Mouse (Mus musculus): Measurements from ENCODE around the gene Tnrc18. TPM values are rescaled to one million over a fixed set of nuclear protein-coding genes. Genes with fewer than 3 reads are reported as not detected.

Tnrc18 gene
- total and polyA plus RNA-seq, 2 experiments from 2014 or later, result 19.9 to 137 TPM

DNA sequence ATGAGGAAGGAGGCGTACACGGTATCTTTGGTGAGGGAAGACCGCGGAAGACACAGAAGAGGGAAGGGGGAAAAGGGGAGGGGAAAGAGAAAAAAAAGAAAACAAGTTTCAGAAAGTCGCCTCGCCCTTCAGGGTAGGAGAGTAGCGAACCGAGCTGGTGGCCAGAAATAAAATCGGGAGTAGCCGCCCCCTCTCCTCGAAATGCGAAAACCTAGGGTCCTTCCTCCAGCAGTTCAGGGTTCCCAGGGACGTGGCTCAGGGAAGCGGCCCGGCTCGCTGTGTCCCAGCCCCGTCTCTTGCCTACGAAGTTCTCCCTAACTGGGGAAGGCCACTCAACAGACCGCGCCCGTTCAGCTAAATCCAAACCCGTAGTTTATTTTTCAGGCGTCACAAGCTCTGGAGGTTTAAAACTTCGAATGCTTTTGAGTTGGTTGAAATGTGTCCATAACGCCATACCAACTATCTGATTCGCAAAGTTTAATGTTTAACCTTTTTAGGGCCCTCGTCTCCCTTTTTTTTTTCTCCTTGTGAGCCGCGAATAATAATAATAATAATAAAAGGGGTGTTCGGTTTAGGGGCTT, 2.0 kb downstream of the Tnrc18 start:
- no peak for TF ChIP-seq CTCF (IDR thresholded peaks at IDR 0.05; ENCODE audit: low read depth)
- peak overlapping the region; percentile 100 for H3K9ac ChIP-seq (replicated peaks; ENCODE audit: low read length)
- H3K27me3 ChIP-seq (ENCODE audit: insufficient read depth, low read length), result no peaks in the 10 kb centered on the region
- DNase-seq (ENCODE audit: low spot score) (peak; percentile 49), ATAC-seq (no peak)
- peaks cover 23% of the 10 kb centered on the region for H3K4me1 ChIP-seq (ENCODE audit: insufficient read depth, low read length)
- 0% methylated on average over 30 of the region's 30 CpGs for WGBS
- H3K36me3 ChIP-seq (ENCODE audit: insufficient read depth, low read length), result no peaks in the 10 kb centered on the region
- H3K27ac ChIP-seq, result peak overlapping the region; percentile 100
- peak overlapping the region; percentile 91 for H3K4me2 ChIP-seq (ENCODE audit: low read depth, low read length)
- no peaks in the 10 kb centered on the region for H3K9me3 ChIP-seq (ENCODE audit: low read length)
- peak overlapping the region; percentile 98 for H3K4me3 ChIP-seq (ENCODE audit: low read length)

DNA sequence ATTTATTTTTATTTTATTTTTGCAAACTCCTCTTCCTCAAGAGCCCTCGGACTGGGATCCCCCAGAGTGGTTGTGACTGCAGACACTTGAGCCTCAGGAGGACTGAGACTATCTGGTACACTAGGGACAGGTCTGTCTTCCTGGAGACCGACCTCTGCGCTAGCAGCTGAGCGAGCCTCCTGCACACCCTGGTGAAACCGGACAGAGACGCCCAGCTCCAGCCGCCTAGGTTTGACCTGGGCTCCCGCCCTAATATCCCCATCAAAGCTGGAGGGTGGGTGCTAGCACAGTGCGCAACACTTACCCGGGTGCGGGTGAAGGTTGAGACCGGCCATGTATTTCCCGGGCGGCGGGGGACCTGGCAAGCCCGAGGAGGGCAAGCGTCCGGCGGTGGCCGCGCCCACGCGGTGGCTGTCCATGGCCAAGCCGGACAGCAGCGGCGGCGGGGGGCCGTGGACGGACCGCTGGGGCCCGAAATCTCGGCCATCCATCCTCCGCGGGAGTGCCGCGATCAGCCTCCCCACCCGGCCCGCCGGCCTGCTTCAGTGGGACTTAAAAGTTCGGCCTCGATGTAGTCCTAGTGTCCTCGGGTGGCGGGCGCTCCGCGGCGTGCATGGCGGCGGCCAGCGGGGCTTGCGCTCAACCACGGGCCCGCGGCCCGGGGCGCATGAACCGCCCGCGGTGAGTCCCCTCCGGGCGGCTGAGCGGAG, 2.6 kb downstream of the Tnrc18 start:
- WGBS, result 1% methylated on average over 62 of the region's 62 CpGs

DNA sequence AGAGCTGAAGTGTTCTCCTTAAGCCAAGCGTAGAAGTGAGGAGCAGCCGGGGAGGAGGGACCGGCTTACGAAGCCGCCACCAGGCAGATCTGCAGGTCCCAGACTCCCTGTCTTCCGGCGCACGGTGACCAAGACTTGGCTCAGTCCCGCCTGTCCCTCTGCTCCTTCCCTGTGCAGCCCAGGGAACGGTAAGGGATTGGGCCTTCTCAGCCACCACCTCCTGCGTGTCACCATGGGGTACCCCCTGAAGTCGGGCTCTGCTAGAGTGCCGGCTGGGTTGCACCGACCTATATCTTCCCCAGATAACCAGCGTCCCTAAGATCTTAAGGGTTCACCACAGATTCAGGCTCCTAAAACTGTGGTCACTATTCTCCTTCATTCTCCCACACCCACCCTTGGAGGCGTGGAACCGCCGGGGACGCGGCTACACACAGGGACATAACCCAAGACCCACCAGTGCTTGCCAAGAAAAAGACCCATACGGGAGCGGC, 3.3 kb downstream of the Tnrc18 start:
- no peak for TF ChIP-seq CTCF (IDR thresholded peaks at IDR 0.05; ENCODE audit: low read depth)
- H3K4me1 ChIP-seq (ENCODE audit: insufficient read depth, low read length), result peaks cover 23% of the 10 kb centered on the region
- no peak for ATAC-seq
- no peaks in the 10 kb centered on the region for H3K27me3 ChIP-seq (ENCODE audit: insufficient read depth, low read length)
- H3K9ac ChIP-seq (replicated peaks; ENCODE audit: low read length), result peak overlapping the region; percentile 100
- peak overlapping the region; percentile 98 for H3K4me3 ChIP-seq (ENCODE audit: low read length)
- peak; percentile 63 for DNase-seq (ENCODE audit: low spot score)
- H3K9me3 ChIP-seq (ENCODE audit: low read length), result no peaks in the 10 kb centered on the region
- peak overlapping the region; percentile 100 for H3K27ac ChIP-seq
- H3K4me2 ChIP-seq (ENCODE audit: low read depth, low read length), result peak overlapping the region; percentile 91
- no peaks in the 10 kb centered on the region for H3K36me3 ChIP-seq (ENCODE audit: insufficient read depth, low read length)
- WGBS, result 0% methylated on average over 22 of the region's 22 CpGs

More for the DNA sequence above, 2.6 kb downstream of the Tnrc18 start:
- Histone ChIP-seq H3K36me3 (ENCODE audit: insufficient read depth, low read length) (no peaks in the 10 kb centered on the region), H3K4me2 (ENCODE audit: low read depth, low read length) (peak overlapping the region; percentile 91), H3K9me3 (ENCODE audit: low read length) (no peaks in the 10 kb centered on the region), H3K9ac (replicated peaks; ENCODE audit: low read length) (peak overlapping the region; percentile 100), H3K4me1 (ENCODE audit: insufficient read depth, low read length) (peaks cover 23% of the 10 kb centered on the region), H3K27me3 (ENCODE audit: insufficient read depth, low read length) (no peaks in the 10 kb centered on the region), H3K27ac (peak overlapping the region; percentile 100), H3K4me3 (ENCODE audit: low read length) (peak overlapping the region; percentile 98)
- no peak for DNase-seq (ENCODE audit: low spot score)
- no peak for ATAC-seq
- no peak for TF ChIP-seq CTCF (IDR thresholded peaks at IDR 0.05; ENCODE audit: low read depth)

DNA sequence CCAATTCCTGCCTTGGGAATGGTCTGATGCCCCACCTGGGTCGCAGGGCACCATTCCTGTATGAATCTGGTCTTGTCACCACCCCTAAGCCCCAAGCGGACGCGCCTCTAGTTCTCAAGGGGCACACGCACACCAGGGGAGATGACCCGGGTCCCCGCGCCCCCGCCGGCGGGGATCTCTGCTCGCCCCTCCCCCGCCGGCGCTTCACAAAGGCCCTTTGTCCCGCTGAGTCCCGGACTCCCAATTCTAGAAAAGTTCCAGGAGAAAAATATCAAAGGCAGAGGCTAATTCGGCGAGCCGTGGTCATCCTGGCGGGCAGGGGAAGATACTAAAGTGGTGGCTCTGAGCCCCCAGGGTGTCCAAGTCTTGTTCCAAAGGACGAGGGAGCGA, 3.7 kb downstream of the Tnrc18 start:
- no peaks in the 10 kb centered on the region for H3K9me3 ChIP-seq (ENCODE audit: low read length)
- under 1% methylated on average over 23 of the region's 23 CpGs for WGBS
- peak overlapping the region; percentile 91 for H3K4me2 ChIP-seq (ENCODE audit: low read depth, low read length)
- H3K27me3 ChIP-seq (ENCODE audit: insufficient read depth, low read length), result no peaks in the 10 kb centered on the region
- ATAC-seq (no peak), DNase-seq (ENCODE audit: low spot score) (peak; percentile 58)
- no peaks in the 10 kb centered on the region for H3K36me3 ChIP-seq (ENCODE audit: insufficient read depth, low read length)
- peak overlapping the region; percentile 100 for H3K27ac ChIP-seq
- H3K4me3 ChIP-seq (ENCODE audit: low read length), result peak overlapping the region; percentile 98
- peaks cover 23% of the 10 kb centered on the region for H3K4me1 ChIP-seq (ENCODE audit: insufficient read depth, low read length)
- H3K9ac ChIP-seq (replicated peaks; ENCODE audit: low read length), result peak overlapping the region; percentile 100
- no peak for TF ChIP-seq CTCF (IDR thresholded peaks at IDR 0.05; ENCODE audit: low read depth)

DNA sequence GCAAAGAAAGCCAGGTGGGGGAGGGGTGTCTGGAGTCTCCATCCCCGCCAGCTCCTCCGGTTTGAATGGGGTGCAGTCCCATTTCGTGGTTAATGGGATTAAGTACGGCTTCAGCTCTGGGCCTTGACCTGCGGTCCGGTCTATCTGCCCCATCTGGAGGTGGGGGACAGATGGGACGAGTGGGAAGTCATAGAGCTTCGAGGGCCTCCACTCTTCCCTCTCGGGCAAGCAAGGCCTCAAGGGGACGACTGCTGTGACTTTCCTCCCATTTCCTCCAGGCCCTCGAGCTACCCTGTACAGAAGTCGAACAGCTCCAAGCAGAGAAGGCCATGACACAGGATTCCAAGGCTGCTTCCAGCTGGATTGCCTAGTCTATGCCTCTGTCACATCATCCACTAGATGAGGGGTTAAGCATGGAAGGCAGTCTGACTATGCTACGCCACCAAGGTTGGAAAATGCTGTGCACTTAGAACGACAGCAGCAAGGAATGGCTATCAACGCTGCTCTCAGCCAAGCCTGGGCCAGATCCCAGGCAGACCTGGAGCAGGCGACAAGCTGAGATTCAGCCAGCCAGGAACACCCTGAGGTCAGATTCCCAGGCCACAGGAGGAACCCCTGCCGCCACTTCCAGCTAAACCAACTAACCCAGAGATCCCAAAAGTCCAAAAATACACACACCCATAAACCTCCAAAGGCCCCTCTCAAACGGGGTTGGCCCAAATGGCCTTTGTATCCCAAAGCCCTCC, 4.3 kb downstream of the Tnrc18 start:
- H3K27ac ChIP-seq, result peak overlapping the region; percentile 100
- H3K9ac ChIP-seq (replicated peaks; ENCODE audit: low read length), result peak overlapping the region; percentile 100
- WGBS, result 1% methylated on average over 18 of the region's 18 CpGs
- H3K4me3 ChIP-seq (ENCODE audit: low read length), result peak overlapping the region; percentile 98
- H3K27me3 ChIP-seq (ENCODE audit: insufficient read depth, low read length), result no peaks in the 10 kb centered on the region
- ATAC-seq (no peak), DNase-seq (ENCODE audit: low spot score) (peak; percentile 62)
- H3K4me2 ChIP-seq (ENCODE audit: low read depth, low read length), result peak overlapping the region; percentile 91
- no peaks in the 10 kb centered on the region for H3K9me3 ChIP-seq (ENCODE audit: low read length)
- TF ChIP-seq CTCF (IDR thresholded peaks at IDR 0.05; ENCODE audit: low read depth), result no peak
- no peaks in the 10 kb centered on the region for H3K36me3 ChIP-seq (ENCODE audit: insufficient read depth, low read length)
- peaks cover 23% of the 10 kb centered on the region for H3K4me1 ChIP-seq (ENCODE audit: insufficient read depth, low read length)

DNA sequence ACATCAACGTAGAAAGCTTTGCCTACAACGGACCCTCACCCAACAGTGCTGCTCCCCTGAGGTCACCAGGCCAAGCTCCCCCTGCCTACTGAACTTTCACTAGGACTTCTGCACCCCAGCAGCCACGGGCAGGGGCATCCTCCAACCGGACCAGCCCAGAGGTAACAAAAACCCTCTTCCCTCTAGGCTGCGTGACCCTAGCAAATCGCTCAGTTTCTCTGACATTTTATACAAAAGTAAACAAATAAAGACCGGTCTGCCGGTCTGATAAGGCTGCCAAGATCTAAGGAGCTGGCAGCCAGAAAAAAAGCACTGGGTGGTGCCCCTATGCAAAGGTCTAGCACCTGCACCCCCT, 4.9 kb downstream of the Tnrc18 start:
- peaks cover 23% of the 10 kb centered on the region for H3K4me1 ChIP-seq (ENCODE audit: insufficient read depth, low read length)
- DNase-seq (ENCODE audit: low spot score), result no peak
- H3K27ac ChIP-seq, result peak overlapping the region; percentile 100
- H3K9ac ChIP-seq (replicated peaks; ENCODE audit: low read length), result peak overlapping the region; percentile 100
- 3% methylated on average over 8 of the region's 8 CpGs for WGBS
- ATAC-seq, result no peak
- no peaks in the 10 kb centered on the region for H3K36me3 ChIP-seq (ENCODE audit: insufficient read depth, low read length)
- no peaks in the 10 kb centered on the region for H3K27me3 ChIP-seq (ENCODE audit: insufficient read depth, low read length)
- TF ChIP-seq CTCF (IDR thresholded peaks at IDR 0.05; ENCODE audit: low read depth), result no peak
- H3K4me2 ChIP-seq (ENCODE audit: low read depth, low read length), result peak overlapping the region; percentile 91
- H3K4me3 ChIP-seq (ENCODE audit: low read length), result peak overlapping the region; percentile 98
- no peaks in the 10 kb centered on the region for H3K9me3 ChIP-seq (ENCODE audit: low read length)

Measured in hindbrain, postnatal 0 days (tissue).